Mouse (Mus musculus): ENCODE measurements around the gene Zfand5. TPM values are rescaled to one million over a fixed set of nuclear protein-coding genes. Genes with fewer than 3 reads are reported as not detected.

Gene Zfand5
- total RNA-seq, 1 experiment = 54.5 TPM

DNA sequence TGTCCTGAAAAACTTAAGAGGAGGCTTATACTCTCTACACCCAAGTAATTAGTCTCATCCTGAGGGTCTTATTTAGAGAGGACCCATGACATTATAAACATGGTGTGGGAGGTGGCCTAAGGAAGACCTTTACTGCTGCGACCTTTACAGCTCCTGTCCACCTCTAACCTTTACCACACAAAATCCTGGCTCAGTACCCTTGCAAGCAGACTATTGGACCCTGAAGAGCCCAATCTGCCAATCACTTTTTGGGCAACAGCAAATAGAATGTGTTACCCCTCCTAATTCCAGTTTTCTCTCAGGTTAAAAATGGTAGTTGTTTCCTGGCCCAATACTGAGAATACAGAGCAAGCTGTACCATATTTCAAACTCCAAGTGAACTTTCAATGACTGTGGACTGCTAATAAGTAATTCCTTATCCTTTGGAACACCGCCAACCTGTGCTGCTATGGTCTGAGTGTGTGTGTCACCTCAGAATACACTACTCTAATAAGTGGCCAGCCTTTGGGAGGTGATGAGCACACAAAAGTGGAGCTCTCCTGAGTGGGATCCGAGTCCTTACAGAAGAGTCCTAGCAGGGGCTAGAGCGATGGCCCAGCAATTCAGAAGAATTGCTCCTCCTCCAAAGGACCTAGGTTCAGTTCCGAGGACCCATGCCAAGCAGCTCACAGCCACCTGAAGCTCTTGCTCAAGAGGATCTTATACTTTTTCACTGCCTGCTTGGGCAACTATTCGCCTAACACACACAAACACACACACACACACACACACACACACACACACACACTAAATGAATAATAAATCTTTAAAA is 58.4 kb downstream of the Zfand5 start:
- Histone ChIP-seq H3K27ac (ENCODE audit: insufficient read depth, low read depth, low read length, poor library complexity, severe bottlenecking) (no peak overlapping the region), H3K4me3 (ENCODE audit: insufficient read depth in 1 of 2, low read depth in 1 of 2, low read length in 2 of 2, poor library complexity in 1 of 2, severe bottlenecking in 1 of 2) (no peak overlapping the region), H3K9ac (ENCODE audit: insufficient read depth, low read depth, low read length, poor library complexity, severe bottlenecking) (no peak overlapping the region), H3K9me3 (ENCODE audit: control insufficient read depth, insufficient read depth, low read depth, low read length) (no peaks in the 10 kb centered on the region), H3K36me3 (ENCODE audit: control insufficient read depth, insufficient read depth, low read length, poor library complexity, severe bottlenecking) (no peaks in the 10 kb centered on the region), H3K4me1 (ENCODE audit: control insufficient read depth in 2 of 2, insufficient read depth in 2 of 2, low read length in 2 of 2, poor library complexity in 1 of 2) (no peaks in the 10 kb centered on the region)
- no peak for TF ChIP-seq ZNF384 (IDR thresholded peaks at IDR 0.05; ENCODE audit: low read depth, low read length)
- no peak for TF ChIP-seq MAFK (IDR thresholded peaks at IDR 0.05; ENCODE audit: insufficient read depth, low read depth, low read length)
- no peak for TF ChIP-seq ZC3H11A (IDR thresholded peaks at IDR 0.05; ENCODE audit: borderline replicate concordance, low read depth, low read length)
- no peak for TF ChIP-seq HCFC1 (IDR thresholded peaks at IDR 0.05; ENCODE audit: borderline replicate concordance, insufficient read depth, low read length)
- no peak for TF ChIP-seq CHD2 (IDR thresholded peaks at IDR 0.05; ENCODE audit: low read depth, low read length)
- no peak for DNase-seq (ENCODE audit: low read depth, low spot score)
- in situ Hi-C loops (cut with MboI; ENCODE audit: low sequenced_read_pairs in 2 of 2, unreplicated experiment in 2 of 2) = no loop called here

DNA sequence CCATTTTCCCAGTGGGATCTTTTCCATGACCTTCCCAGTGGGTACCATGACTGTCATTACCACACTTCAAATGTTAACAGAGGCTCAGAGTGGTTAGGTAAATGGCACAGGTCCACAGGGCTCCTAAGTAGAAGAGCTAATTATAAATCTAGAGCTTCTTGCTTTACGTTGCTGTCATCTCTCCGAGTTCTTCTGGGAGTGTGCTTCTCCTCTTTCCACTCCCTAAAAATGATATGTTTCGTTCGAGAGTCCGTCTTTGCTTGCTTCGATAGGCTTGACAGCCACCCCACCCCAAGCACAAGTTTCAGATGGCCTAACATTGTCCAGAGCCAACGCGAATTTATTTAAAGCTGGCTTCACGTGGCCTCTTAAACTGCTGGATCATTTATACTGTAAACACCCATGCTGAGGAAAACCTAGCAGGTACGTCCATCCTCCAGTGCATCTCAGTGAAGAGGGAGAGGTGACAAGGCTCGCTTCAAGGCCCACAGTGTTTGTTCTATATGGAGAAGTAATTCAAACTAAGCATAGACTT is 59.6 kb downstream of the Zfand5 start:
- no peak overlapping the region for H3K27ac ChIP-seq (ENCODE audit: insufficient read depth, low read depth, low read length, poor library complexity, severe bottlenecking)
- no peaks in the 10 kb centered on the region for H3K36me3 ChIP-seq (ENCODE audit: control insufficient read depth, insufficient read depth, low read length, poor library complexity, severe bottlenecking)
- no peak overlapping the region for H3K4me3 ChIP-seq (ENCODE audit: insufficient read depth in 1 of 2, low read depth in 1 of 2, low read length in 2 of 2, poor library complexity in 1 of 2, severe bottlenecking in 1 of 2)
- no peaks in the 10 kb centered on the region for H3K9me3 ChIP-seq (ENCODE audit: control insufficient read depth, insufficient read depth, low read depth, low read length)
- no peaks in the 10 kb centered on the region for H3K4me1 ChIP-seq (ENCODE audit: control insufficient read depth in 2 of 2, insufficient read depth in 2 of 2, low read length in 2 of 2, poor library complexity in 1 of 2)
- no peak for DNase-seq (ENCODE audit: low read depth, low spot score)
- no peak for TF ChIP-seq ZNF384 (IDR thresholded peaks at IDR 0.05; ENCODE audit: low read depth, low read length)
- no peak for TF ChIP-seq CHD2 (IDR thresholded peaks at IDR 0.05; ENCODE audit: low read depth, low read length)
- no peak for TF ChIP-seq ZC3H11A (IDR thresholded peaks at IDR 0.05; ENCODE audit: borderline replicate concordance, low read depth, low read length)
- no peak for TF ChIP-seq HCFC1 (IDR thresholded peaks at IDR 0.05; ENCODE audit: borderline replicate concordance, insufficient read depth, low read length)
- no peak for TF ChIP-seq MAFK (IDR thresholded peaks at IDR 0.05; ENCODE audit: insufficient read depth, low read depth, low read length)
- in situ Hi-C loops (cut with MboI; ENCODE audit: low sequenced_read_pairs in 2 of 2, unreplicated experiment in 2 of 2) = no loop called here
- no peak overlapping the region for H3K9ac ChIP-seq (ENCODE audit: insufficient read depth, low read depth, low read length, poor library complexity, severe bottlenecking)

Other genes with a start within 250 kb of the Zfand5 start
- 0.13 and 0.16 TPM in 2 replicates for gene Gda, start 201.2 kb downstream of the Zfand5 start, total RNA-seq (2012; rRNA removed)

All from ES-E14 (cell line).